Comparison of ENCODE assay signal across 35 mouse cellular contexts in genomic region chr19:9043123-9043522, GRCm38 (mm10). TPM values are rescaled to one million over a fixed set of nuclear protein-coding genes. Genes with fewer than 3 reads are reported as not detected.
"Had no signal": no experiment of that assay in that cellular context is flagged by ENCODE, and none has a peak within 500 bp of the region (broad histone marks: within the 10 kb centered on the region; RNA-seq: fewer than 3 reads in every experiment).

No protein-coding gene starts in this region.

- H3K9me3 ChIP-seq: embryonic facial prominence, embryonic 10.5 days; embryonic facial prominence, embryonic 12.5 days; embryonic facial prominence, embryonic 13.5 days; embryonic facial prominence, embryonic 15.5 days; forebrain, embryonic 10.5 days; forebrain, embryonic 12.5 days; forebrain, embryonic 13.5 days; forebrain, embryonic 15.5 days had no signal

- H3K4me3 ChIP-seq: embryonic facial prominence, embryonic 10.5 days; embryonic facial prominence, embryonic 12.5 days; embryonic facial prominence, embryonic 13.5 days; embryonic facial prominence, embryonic 15.5 days; erythroblast, embryonic 14.5 days; forebrain, embryonic 10.5 days; forebrain, embryonic 12.5 days; forebrain, embryonic 13.5 days; forebrain, embryonic 15.5 days; gastrocnemius, adult 2 months; heart, adult 2 months had no signal

- H3K4me1 ChIP-seq: forebrain, embryonic 10.5 days; forebrain, embryonic 12.5 days; forebrain, embryonic 13.5 days; forebrain, embryonic 15.5 days had no signal

- DNase-seq: cerebellum, adult 9-10 months; cerebellum, adult 9-11 months; cerebellum, postnatal 10 days; cerebellum, postnatal 14 days; cerebellum, postnatal 25 days; cerebellum, postnatal 36 days; embryo, embryonic 11 days; forebrain, postnatal 0 days; gastrocnemius, adult 2 months; gastrocnemius, postnatal 10 days; gastrocnemius, postnatal 14 days; gastrocnemius, postnatal 25 days; gastrocnemius, postnatal 36 days; heart, adult 11 months; heart, adult 18-20 months; heart, adult 2 months had no signal

- H3K27ac ChIP-seq: embryonic facial prominence, embryonic 10.5 days; embryonic facial prominence, embryonic 12.5 days; embryonic facial prominence, embryonic 13.5 days; embryonic facial prominence, embryonic 15.5 days; forebrain, embryonic 10.5 days; forebrain, embryonic 12.5 days; forebrain, embryonic 13.5 days; forebrain, embryonic 15.5 days; gastrocnemius, adult 2 months; heart, adult 2 months had no signal

- ATAC-seq: forebrain, embryonic 13.5 days; forebrain, embryonic 14.5 days; forebrain, embryonic 15.5 days; forebrain, embryonic 16.5 days; forebrain, postnatal 0 days had no signal

- H3K27me3 ChIP-seq: embryonic facial prominence, embryonic 12.5 days; embryonic facial prominence, embryonic 13.5 days; embryonic facial prominence, embryonic 15.5 days; forebrain, embryonic 12.5 days; forebrain, embryonic 13.5 days; forebrain, embryonic 15.5 days had no signal

- H3K4me2 ChIP-seq: embryonic facial prominence, embryonic 12.5 days; embryonic facial prominence, embryonic 13.5 days; embryonic facial prominence, embryonic 15.5 days; forebrain, embryonic 12.5 days; forebrain, embryonic 13.5 days; forebrain, embryonic 15.5 days had no signal

- H3K36me3 ChIP-seq: embryonic facial prominence, embryonic 10.5 days; embryonic facial prominence, embryonic 12.5 days; embryonic facial prominence, embryonic 13.5 days; embryonic facial prominence, embryonic 15.5 days; forebrain, embryonic 10.5 days; forebrain, embryonic 12.5 days; forebrain, embryonic 15.5 days had no signal

- H3K9ac ChIP-seq: embryonic facial prominence, embryonic 12.5 days; embryonic facial prominence, embryonic 13.5 days; embryonic facial prominence, embryonic 15.5 days; forebrain, embryonic 12.5 days; forebrain, embryonic 13.5 days; forebrain, embryonic 15.5 days; forebrain, postnatal 0 days had no signal

RNA-seq across cellular contexts. Expression of gene Scgb1a1, which starts 44.6 kb away (rescaled TPM):
- total RNA-seq: common myeloid progenitor, adult 5-6 weeks; forebrain, postnatal 0 days; gastrocnemius, adult 18-20 months; gastrocnemius, adult 2 months; gastrocnemius, adult 8-10 months; gastrocnemius, postnatal 14 days; gastrocnemius, postnatal 25 days; gastrocnemius, postnatal 36 days; granulocyte monocyte progenitor cell, adult 5-6 weeks had no signal
- polyA plus RNA-seq: cortical plate, adult 2 months; embryonic facial prominence, embryonic 10.5 days; embryonic facial prominence, embryonic 11.5 days; embryonic facial prominence, embryonic 12.5 days; embryonic facial prominence, embryonic 13.5 days; embryonic facial prominence, embryonic 14.5 days; erythroblast, embryonic 14.5 days; forebrain, embryonic 10.5 days; forebrain, embryonic 11.5 days; forebrain, embryonic 12.5 days; forebrain, embryonic 13.5 days; forebrain, embryonic 14.5 days; forebrain, embryonic 15.5 days; forebrain, embryonic 16.5 days; forebrain, postnatal 0 days had no signal
